Mouse (Mus musculus) E14TG2a.4 (cell line): Measurements from ENCODE around the gene Macrod2.

Experiments used
- H3K27me3 ChIP-seq: 2 replicates; pipeline ENCODE4 v1.6.1; 2014; ENCODE audit warnings: low read length, control low read depth; ENCODE audit not compliant: insufficient read depth
- H3K36me3 ChIP-seq: 2 replicates; pipeline ENCODE4 v1.6.1; 2014; ENCODE audit warnings: low read length, control low read depth; ENCODE audit not compliant: insufficient read depth
- H3K4me1 ChIP-seq: replicated peaks from 2 replicates; pipeline ENCODE4 v1.6.1; 2014; ENCODE audit warnings: low read depth, low read length, control low read depth
- H3K4me3 ChIP-seq: replicated peaks from 2 replicates; pipeline ENCODE4 v1.5.1; 2014; ENCODE audit warnings: mild to moderate bottlenecking, low read length
- H3K9me3 ChIP-seq: 2 replicates; pipeline ENCODE4 v1.6.1; 2014; ENCODE audit warnings: low read length, control low read depth
- CTCF ChIP-seq: conservative IDR thresholded peaks from 2 replicates; pipeline ENCODE4 v1.5.1; 2014; ENCODE audit warnings: low read length
- NANOG ChIP-seq: IDR thresholded peaks from 2 replicates; pipeline ENCODE4 v1.6.1; 2014; ENCODE audit warnings: borderline replicate concordance, low read length, mixed read lengths
- POU5F1 ChIP-seq: IDR thresholded peaks from 2 replicates; pipeline ENCODE4 v1.6.1; 2014; ENCODE audit warnings: low read length, borderline replicate concordance

The Macrod2 gene

GRCm38 (mm10) chr2:141231011-141231668 lies 836.0 kb downstream of the Macrod2 start:
- TF ChIP-seq POU5F1 (no peak), NANOG (no peak), CTCF (no peak)
- no peaks in the 10 kb centered on the region for H3K9me3 ChIP-seq
- H3K27me3 ChIP-seq, result no peaks in the 10 kb centered on the region
- H3K36me3 ChIP-seq, result no peaks in the 10 kb centered on the region
- H3K4me1 ChIP-seq, result peaks cover 10% of the 10 kb centered on the region
- no peak overlapping the region for H3K4me3 ChIP-seq

GRCm38 (mm10) chr2:141234306-141234705 lies 839.2 kb downstream of the Macrod2 start:
- Histone ChIP-seq H3K4me1 (peaks cover 7% of the 10 kb centered on the region), H3K27me3 (no peaks in the 10 kb centered on the region), H3K9me3 (no peaks in the 10 kb centered on the region), H3K36me3 (no peaks in the 10 kb centered on the region), H3K4me3 (no peak overlapping the region)
- TF ChIP-seq POU5F1 (no peak), NANOG (no peak), CTCF (no peak)

GRCm38 (mm10) chr2:141234724-141235453 lies 839.8 kb downstream of the Macrod2 start:
- Histone ChIP-seq H3K4me1 (peaks cover 7% of the 10 kb centered on the region), H3K4me3 (no peak overlapping the region), H3K27me3 (no peaks in the 10 kb centered on the region), H3K36me3 (no peaks in the 10 kb centered on the region), H3K9me3 (no peaks in the 10 kb centered on the region)
- TF ChIP-seq CTCF (no peak), POU5F1 (no peak), NANOG (no peak)

GRCm38 (mm10) chr2:141247680-141248079 lies 852.6 kb downstream of the Macrod2 start:
- Histone ChIP-seq H3K4me3 (no peak overlapping the region), H3K27me3 (no peaks in the 10 kb centered on the region), H3K4me1 (no peaks in the 10 kb centered on the region), H3K9me3 (no peaks in the 10 kb centered on the region), H3K36me3 (no peaks in the 10 kb centered on the region)
- TF ChIP-seq NANOG (no peak), POU5F1 (no peak), CTCF (no peak)

- Histone ChIP-seq H3K27me3 (no peaks in the 10 kb centered on the region), H3K4me1 (peaks cover 32% of the 10 kb centered on the region), H3K36me3 (0 out of 2 replicates have a peak, but pooled peaks cover 3% of the 10 kb centered on the region), H3K4me3 (no peak overlapping the region), H3K9me3 (0 out of 2 replicates have a peak, but pooled peaks cover 6% of the 10 kb centered on the region)
- TF ChIP-seq NANOG (no peak), CTCF (no peak), POU5F1 (no peak)
These were observed 869.5 kb downstream of the Macrod2 start for GRCm38 (mm10) chr2:141264582-141264981.

- peaks cover 32% of the 10 kb centered on the region for H3K4me1 ChIP-seq
- 0 out of 2 replicates have a peak, but pooled peaks cover 3% of the 10 kb centered on the region for H3K36me3 ChIP-seq
- no peaks in the 10 kb centered on the region for H3K27me3 ChIP-seq
- TF ChIP-seq NANOG, result no peak
- no peak for TF ChIP-seq CTCF
- no peak for TF ChIP-seq POU5F1
- H3K4me3 ChIP-seq, result no peak overlapping the region
- 0 out of 2 replicates have a peak, but pooled peaks cover 6% of the 10 kb centered on the region for H3K9me3 ChIP-seq
These were observed 871.5 kb downstream of the Macrod2 start for GRCm38 (mm10) chr2:141266591-141266990.

GRCm38 (mm10) chr2:141271541-141271940 lies 876.4 kb downstream of the Macrod2 start:
- H3K36me3 ChIP-seq, result no peaks in the 10 kb centered on the region
- no peak for TF ChIP-seq POU5F1
- no peak for TF ChIP-seq NANOG
- no peak for TF ChIP-seq CTCF
- H3K9me3 ChIP-seq, result no peaks in the 10 kb centered on the region
- no peak overlapping the region for H3K4me3 ChIP-seq
- no peaks in the 10 kb centered on the region for H3K27me3 ChIP-seq
- peaks cover 10% of the 10 kb centered on the region for H3K4me1 ChIP-seq

GRCm38 (mm10) chr2:141272966-141273365 lies 877.9 kb downstream of the Macrod2 start:
- Histone ChIP-seq H3K9me3 (no peaks in the 10 kb centered on the region), H3K36me3 (no peaks in the 10 kb centered on the region), H3K4me1 (no peaks in the 10 kb centered on the region), H3K27me3 (no peaks in the 10 kb centered on the region), H3K4me3 (no peak overlapping the region)
- TF ChIP-seq NANOG (no peak), CTCF (no peak), POU5F1 (no peak)

- no peak overlapping the region for H3K4me3 ChIP-seq
- H3K27me3 ChIP-seq, result no peaks in the 10 kb centered on the region
- TF ChIP-seq CTCF, result no peak
- no peaks in the 10 kb centered on the region for H3K4me1 ChIP-seq
- H3K9me3 ChIP-seq, result no peaks in the 10 kb centered on the region
- no peaks in the 10 kb centered on the region for H3K36me3 ChIP-seq
These were observed 879.2 kb downstream of the Macrod2 start for GRCm38 (mm10) chr2:141274262-141274661.
